Mouse (Mus musculus) brain, embryonic 14.5 days (tissue): ENCODE results near the gene Flrt3.

ENCODE experiments used
- CTCF ChIP-seq: fragments of 200-500 bp; IDR thresholded peaks from 2 replicates; pipeline ENCODE4 v1.5.1; 2012; ENCODE audit warnings: inconsistent platforms, mild to moderate bottlenecking, moderate library complexity, borderline replicate concordance; ENCODE audit not compliant: insufficient read depth, insufficient read length; ENCODE audit errors: extremely low read depth
- POLR2A ChIP-seq: fragments of 200-500 bp; IDR thresholded peaks from 2 replicates; pipeline ENCODE4 v1.6.1; 2012; ENCODE audit warnings: mild to moderate bottlenecking, inconsistent platforms, borderline replicate concordance; ENCODE audit not compliant: poor library complexity, insufficient read depth, insufficient read length, severe bottlenecking; ENCODE audit errors: extremely low read depth

DNA sequence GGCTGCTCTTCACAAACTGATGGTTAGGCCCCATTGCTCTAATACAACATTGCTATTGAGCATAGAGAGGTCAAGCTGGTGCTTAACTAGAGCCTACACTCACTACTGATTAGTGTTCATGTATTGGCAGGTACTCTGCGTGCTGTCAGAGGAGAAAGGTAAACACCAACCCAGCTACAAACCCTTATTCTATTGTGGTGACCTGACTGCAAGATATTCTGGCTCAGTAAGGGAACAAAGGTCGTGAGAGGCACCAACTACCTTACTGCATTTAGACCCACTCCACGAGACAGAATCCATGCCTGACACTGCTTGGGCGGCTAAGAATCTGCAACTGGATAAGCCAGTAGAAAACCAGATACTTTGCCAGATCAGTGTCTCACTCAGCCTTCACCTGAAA, 44.6 kb upstream of the Flrt3 start:
- TF ChIP-seq CTCF: no peak
- TF ChIP-seq POLR2A: no peak
